Mouse (Mus musculus): ENCODE measurements around the gene Paqr3.

Paqr3 gene

GRCm38 (mm10) chr5:97083701-97084100, 27.7 kb downstream of the Paqr3 start:
- DNase-seq: no peak

- peak; percentile 35 for DNase-seq
Observed at GRCm38 (mm10) chr5:97081481-97081880, 29.9 kb downstream of the Paqr3 start.

- DNase-seq: no peak
Observed at GRCm38 (mm10) chr5:97078641-97079040, 32.8 kb downstream of the Paqr3 start.

GRCm38 (mm10) chr5:97077676-97078075, 33.7 kb downstream of the Paqr3 start:
- DNase-seq: no peak

- DNase-seq: no peak
Observed at GRCm38 (mm10) chr5:97076167-97076566, 35.2 kb downstream of the Paqr3 start.

- DNase-seq: no peak
Observed at GRCm38 (mm10) chr5:97075476-97076151, 35.8 kb downstream of the Paqr3 start.

GRCm38 (mm10) chr5:97065746-97066145, 45.6 kb downstream of the Paqr3 start:
- DNase-seq: no peak

- DNase-seq: no peak
Observed at GRCm38 (mm10) chr5:97062041-97062440, 49.4 kb downstream of the Paqr3 start.

- DNase-seq: no peak
Observed at GRCm38 (mm10) chr5:97060864-97061263, 50.5 kb downstream of the Paqr3 start.

GRCm38 (mm10) chr5:97056791-97057450, 54.5 kb downstream of the Paqr3 start:
- DNase-seq: no peak

- no peak for DNase-seq
Observed at GRCm38 (mm10) chr5:97056359-97056758, 55.0 kb downstream of the Paqr3 start.

GRCm38 (mm10) chr5:97055511-97056068, 55.8 kb downstream of the Paqr3 start:
- peak; percentile 30 for DNase-seq

- DNase-seq: no peak
Observed at GRCm38 (mm10) chr5:97054801-97055200, 56.6 kb downstream of the Paqr3 start.

- DNase-seq: no peak
Observed at GRCm38 (mm10) chr5:97054166-97054565, 57.2 kb downstream of the Paqr3 start.

GRCm38 (mm10) chr5:97048905-97049304, 62.5 kb downstream of the Paqr3 start:
- no peak for DNase-seq

- DNase-seq: no peak
Observed at GRCm38 (mm10) chr5:97046680-97047079, 64.7 kb downstream of the Paqr3 start.

GRCm38 (mm10) chr5:97045260-97045659, 66.1 kb downstream of the Paqr3 start:
- no peak for DNase-seq

Measured in cerebellum, adult 8-10 months (tissue).